Mouse (Mus musculus): ENCODE results near the gene Serpinb6b. TPM values are rescaled to one million over a fixed set of nuclear protein-coding genes. Genes with fewer than 3 reads are reported as not detected.

The Serpinb6b gene
- polyA plus RNA-seq, 1 experiment from 2014 or later = 2.9 TPM

DNA sequence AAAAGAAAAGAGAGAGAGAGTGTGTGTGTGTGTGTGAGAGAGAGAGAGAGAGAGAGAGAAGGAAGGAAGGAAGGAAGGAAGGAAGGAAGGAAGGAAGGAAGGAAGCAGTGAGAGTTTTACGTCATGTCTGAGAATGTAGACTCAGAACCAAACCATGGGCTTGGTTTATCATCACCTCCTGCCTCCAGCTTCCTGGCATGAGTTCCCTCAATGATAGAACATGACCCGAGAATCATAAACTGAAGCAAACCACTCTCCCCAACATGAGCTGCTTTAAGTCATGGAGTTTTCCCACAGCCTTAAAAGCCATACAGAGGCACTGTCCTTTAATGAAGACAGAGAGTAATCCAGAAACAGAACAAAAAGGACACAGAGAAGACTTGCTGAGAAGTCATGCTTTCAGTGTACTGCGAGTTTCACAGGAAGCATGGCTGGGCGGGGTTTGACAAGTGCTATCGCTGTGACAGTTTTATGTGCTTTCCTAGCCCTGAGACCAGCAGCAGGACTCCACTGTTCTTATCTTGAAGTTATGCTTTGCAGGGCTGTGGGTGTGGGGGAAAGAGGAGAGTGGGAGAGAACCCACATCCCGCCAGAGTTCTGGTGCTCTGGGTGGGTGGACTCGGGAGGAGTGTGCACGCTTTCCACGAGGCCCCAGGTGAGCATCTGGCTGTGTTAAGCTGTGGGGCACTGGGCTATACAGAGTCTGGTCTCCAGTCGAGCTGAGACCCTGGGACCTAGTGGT is 28.3 kb downstream of the Serpinb6b start:
- peak overlapping the region; percentile 53; the same call in 1 of the 2 replicates for H3K9ac ChIP-seq (replicated peaks)
- H3K4me3 ChIP-seq (ENCODE audit: low read depth, low read length) = peak overlapping the region; percentile 22; the same call in 1 of the 2 replicates
- peak; percentile 96 for ATAC-seq
- peak overlapping the region; percentile 62 for H3K4me2 ChIP-seq (ENCODE audit: low read depth, low read length)
- DNase-seq = peak; percentile 68
- no peaks in the 10 kb centered on the region for H3K27me3 ChIP-seq (ENCODE audit: insufficient read depth, low read length)
- H3K4me1 ChIP-seq (ENCODE audit: insufficient read depth) = peaks cover 18% of the 10 kb centered on the region
- TF ChIP-seq CTCF (IDR thresholded peaks at IDR 0.05; ENCODE audit: low read depth) = no peak
- peak; percentile 84 for TF ChIP-seq EP300 (IDR thresholded peaks at IDR 0.05; ENCODE audit: low read depth)
- WGBS (ENCODE audit: insufficient replicate concordance) = 30% methylated on average over 10 of the region's 10 CpGs
- no peaks in the 10 kb centered on the region for H3K36me3 ChIP-seq (replicated peaks; ENCODE audit: insufficient read depth, low read length)
- no peaks in the 10 kb centered on the region for H3K9me3 ChIP-seq (ENCODE audit: low read length)
- peak overlapping the region; percentile 94 for H3K27ac ChIP-seq (ENCODE audit: low read depth)

DNA sequence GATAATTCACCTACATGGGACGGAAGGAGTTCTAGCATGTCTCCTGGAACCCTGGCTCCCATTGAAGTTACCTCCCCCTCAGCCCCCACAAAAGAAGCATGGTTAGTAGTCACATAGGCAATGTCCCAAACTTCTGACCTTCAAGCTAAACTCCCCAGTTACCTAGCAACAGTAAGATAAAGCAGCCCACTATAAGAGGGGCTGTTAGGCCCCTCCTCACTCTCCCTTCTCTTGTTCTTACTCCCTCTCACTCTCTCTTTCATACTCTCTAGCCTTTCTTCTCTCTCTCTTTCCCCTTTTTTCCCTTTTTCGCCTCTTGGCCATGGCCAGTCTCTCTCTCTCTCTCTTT is 28.9 kb downstream of the Serpinb6b start:
- H3K4me3 ChIP-seq (ENCODE audit: low read depth, low read length) = peak overlapping the region; percentile 22; the same call in 1 of the 2 replicates
- peak overlapping the region; percentile 62 for H3K4me2 ChIP-seq (ENCODE audit: low read depth, low read length)
- DNase-seq = no peak
- peak overlapping the region; percentile 94 for H3K27ac ChIP-seq (ENCODE audit: low read depth)
- no peaks in the 10 kb centered on the region for H3K27me3 ChIP-seq (ENCODE audit: insufficient read depth, low read length)
- peak overlapping the region; percentile 53; the same call in 1 of the 2 replicates for H3K9ac ChIP-seq (replicated peaks)
- peaks cover 18% of the 10 kb centered on the region for H3K4me1 ChIP-seq (ENCODE audit: insufficient read depth)
- ATAC-seq = peak; percentile 4; the same call in 1 of the 2 replicates
- no peaks in the 10 kb centered on the region for H3K36me3 ChIP-seq (replicated peaks; ENCODE audit: insufficient read depth, low read length)
- no peaks in the 10 kb centered on the region for H3K9me3 ChIP-seq (ENCODE audit: low read length)
- no peak for TF ChIP-seq EP300 (IDR thresholded peaks at IDR 0.05; ENCODE audit: low read depth)
- no peak for TF ChIP-seq CTCF (IDR thresholded peaks at IDR 0.05; ENCODE audit: low read depth)
- WGBS (ENCODE audit: insufficient replicate concordance) = 52% methylated on average over 2 of the region's 2 CpGs

DNA sequence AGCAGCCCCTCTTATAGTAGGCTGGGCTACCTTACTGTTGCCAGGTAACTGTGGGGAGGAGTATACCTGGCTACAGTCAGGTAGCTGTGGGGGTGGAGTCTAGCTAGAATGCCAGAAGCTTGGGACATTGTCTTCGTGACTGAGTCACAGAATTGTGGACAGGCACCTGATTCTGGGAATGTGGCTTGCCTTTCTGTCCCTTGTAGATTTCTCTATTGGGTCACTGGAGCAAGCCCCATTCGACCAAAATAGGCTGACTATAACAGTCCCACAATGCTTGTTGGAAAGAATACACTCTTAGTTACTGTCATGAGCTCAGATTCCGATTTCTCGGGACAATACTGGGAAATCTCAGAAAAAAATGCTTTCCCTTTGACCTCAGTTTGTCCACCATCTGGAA is 30.0 kb downstream of the Serpinb6b start:
- Histone ChIP-seq H3K4me3 (ENCODE audit: low read depth, low read length) (no peak overlapping the region), H3K36me3 (replicated peaks; ENCODE audit: insufficient read depth, low read length) (no peaks in the 10 kb centered on the region), H3K9me3 (ENCODE audit: low read length) (no peaks in the 10 kb centered on the region), H3K4me2 (ENCODE audit: low read depth, low read length) (no peak overlapping the region), H3K27me3 (ENCODE audit: insufficient read depth, low read length) (no peaks in the 10 kb centered on the region), H3K9ac (replicated peaks) (no peak overlapping the region), H3K4me1 (ENCODE audit: insufficient read depth) (peaks cover 18% of the 10 kb centered on the region), H3K27ac (ENCODE audit: low read depth) (no peak overlapping the region)
- no peak for DNase-seq
- no peak for ATAC-seq
- TF ChIP-seq EP300 (IDR thresholded peaks at IDR 0.05; ENCODE audit: low read depth) (no peak), CTCF (IDR thresholded peaks at IDR 0.05; ENCODE audit: low read depth) (no peak)
- WGBS (ENCODE audit: insufficient replicate concordance) = 78% methylated on average over 4 of the region's 4 CpGs

DNA sequence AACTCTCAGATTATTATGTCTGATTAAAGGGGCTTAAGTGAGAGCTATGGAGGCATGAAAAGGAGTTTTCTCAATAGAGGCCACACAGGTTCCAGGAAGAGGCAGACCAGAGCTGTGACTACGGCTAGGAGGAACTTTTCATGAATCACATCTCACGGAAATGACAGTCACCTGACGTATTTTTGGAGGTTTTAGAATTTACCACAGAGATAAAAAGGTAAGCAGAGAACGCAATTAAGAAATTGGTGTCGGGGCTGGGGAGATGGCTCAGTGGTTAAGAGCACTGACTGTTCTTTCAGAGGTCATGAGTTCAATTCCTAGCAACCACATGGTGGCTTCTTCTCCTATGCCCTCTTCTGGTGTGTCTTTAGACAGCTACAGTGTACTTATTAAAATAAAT is 36.3 kb downstream of the Serpinb6b start:
- no peak overlapping the region for H3K4me3 ChIP-seq (ENCODE audit: low read depth, low read length)
- H3K9ac ChIP-seq (replicated peaks) = no peak overlapping the region
- 86% methylated on average over 5 of the region's 5 CpGs for WGBS (ENCODE audit: insufficient replicate concordance)
- no peaks in the 10 kb centered on the region for H3K36me3 ChIP-seq (replicated peaks; ENCODE audit: insufficient read depth, low read length)
- H3K4me1 ChIP-seq (ENCODE audit: insufficient read depth) = peaks cover 21% of the 10 kb centered on the region
- DNase-seq = no peak
- H3K27ac ChIP-seq (ENCODE audit: low read depth) = no peak overlapping the region
- no peaks in the 10 kb centered on the region for H3K27me3 ChIP-seq (ENCODE audit: insufficient read depth, low read length)
- H3K9me3 ChIP-seq (ENCODE audit: low read length) = no peaks in the 10 kb centered on the region
- no peak for ATAC-seq
- H3K4me2 ChIP-seq (ENCODE audit: low read depth, low read length) = no peak overlapping the region
- no peak for TF ChIP-seq EP300 (IDR thresholded peaks at IDR 0.05; ENCODE audit: low read depth)
- TF ChIP-seq CTCF (IDR thresholded peaks at IDR 0.05; ENCODE audit: low read depth) = no peak

DNA sequence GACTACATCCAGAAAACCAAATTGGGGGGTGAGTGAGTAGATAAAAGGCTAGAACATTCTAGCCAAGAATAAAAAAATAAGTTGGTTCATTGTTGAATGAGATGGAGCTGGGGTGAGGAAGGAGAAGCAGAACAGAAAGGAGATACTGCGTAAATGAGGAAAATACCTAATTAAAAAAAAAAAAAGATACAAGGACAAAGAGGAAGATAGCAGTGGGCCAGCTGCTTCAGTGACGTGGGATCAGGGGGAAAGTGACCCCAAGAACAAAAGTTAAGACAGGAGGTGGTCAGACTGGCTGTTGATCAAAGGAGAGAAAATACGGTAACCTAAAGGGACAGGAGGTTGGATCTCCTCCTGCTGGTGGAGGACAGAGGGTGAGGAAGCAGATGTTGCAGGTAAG is 37.9 kb downstream of the Serpinb6b start, which contains the start of gene Serpinb9:
TSS of gene Serpinb9 (plus strand) at position 301 of the 400 bp plus-strand sequence.
- H3K27ac ChIP-seq (ENCODE audit: low read depth) = peak within 1 kb of the TSS; percentile 83
- TF ChIP-seq EP300 (IDR thresholded peaks at IDR 0.05; ENCODE audit: low read depth) (no peak), CTCF (IDR thresholded peaks at IDR 0.05; ENCODE audit: low read depth) (peak; percentile 38)
- no peaks in the 10 kb centered on the region for H3K27me3 ChIP-seq (ENCODE audit: insufficient read depth, low read length)
- peaks cover 21% of the 10 kb centered on the region for H3K4me1 ChIP-seq (ENCODE audit: insufficient read depth)
- H3K9ac ChIP-seq (replicated peaks) = peak within 1 kb of the TSS; percentile 58
- no peaks in the 10 kb centered on the region for H3K9me3 ChIP-seq (ENCODE audit: low read length)
- ATAC-seq = no peak
- H3K4me2 ChIP-seq (ENCODE audit: low read depth, low read length) = peak within 1 kb of the TSS; percentile 75
- peak within 1 kb of the TSS; percentile 50 for H3K4me3 ChIP-seq (ENCODE audit: low read depth, low read length)
- no peak for DNase-seq
- WGBS (ENCODE audit: insufficient replicate concordance) = 82% methylated on average over 3 of the region's 3 CpGs
- no peaks in the 10 kb centered on the region for H3K36me3 ChIP-seq (replicated peaks; ENCODE audit: insufficient read depth, low read length)

DNA sequence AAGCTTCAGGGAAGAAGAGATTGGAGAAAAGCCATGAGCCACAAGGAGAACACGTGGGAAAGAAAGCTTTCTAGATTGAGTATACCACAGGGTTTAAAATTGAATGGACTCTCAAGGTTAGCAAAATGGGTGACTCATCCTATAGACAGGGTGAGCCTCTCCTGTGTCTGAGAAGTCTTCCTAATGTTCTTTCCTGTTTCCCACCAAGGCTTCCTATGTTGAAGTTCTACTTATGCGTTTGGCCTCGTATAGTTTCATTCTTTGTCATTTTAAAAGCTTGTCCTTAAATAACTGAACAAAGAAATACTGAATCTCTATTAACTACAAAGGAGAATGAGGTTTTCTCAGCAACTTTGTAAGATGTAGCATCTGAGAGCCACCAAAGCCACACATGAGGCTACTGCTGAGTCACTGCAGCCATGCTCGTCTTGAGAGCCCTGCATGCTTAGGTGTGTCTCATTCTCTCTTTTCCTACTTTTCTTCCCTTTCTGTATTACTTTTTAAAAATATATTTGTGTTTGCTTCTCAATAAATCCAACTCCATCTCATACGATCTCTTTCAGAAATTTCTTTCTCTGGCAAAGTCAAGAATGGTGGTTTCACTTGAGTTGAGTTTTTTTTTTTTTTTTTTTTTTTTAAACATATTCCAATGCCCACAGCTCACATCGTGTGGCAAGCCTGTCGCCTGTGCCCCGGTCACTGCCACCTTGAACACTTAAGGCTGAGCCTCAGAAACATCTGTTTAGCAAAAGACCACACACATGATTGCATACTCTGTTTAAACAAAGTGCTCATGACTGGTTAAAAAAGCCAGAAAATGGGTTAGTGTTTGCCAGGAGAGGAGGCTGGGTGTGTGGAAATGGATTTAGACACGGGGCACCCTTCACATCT is 38.8 kb downstream of the Serpinb6b start:
- TF ChIP-seq CTCF (IDR thresholded peaks at IDR 0.05; ENCODE audit: low read depth) (no peak), EP300 (IDR thresholded peaks at IDR 0.05; ENCODE audit: low read depth) (no peak)

More for the DNA sequence above, 38.8 kb downstream of the Serpinb6b start:
- DNase-seq = peak; percentile 24
- 39% methylated on average over 9 of the region's 9 CpGs for WGBS (ENCODE audit: insufficient replicate concordance)
- Histone ChIP-seq H3K27me3 (ENCODE audit: insufficient read depth, low read length) (no peaks in the 10 kb centered on the region), H3K9ac (replicated peaks) (peak overlapping the region; percentile 58), H3K36me3 (replicated peaks; ENCODE audit: insufficient read depth, low read length) (no peaks in the 10 kb centered on the region), H3K27ac (ENCODE audit: low read depth) (peak overlapping the region; percentile 83), H3K4me2 (ENCODE audit: low read depth, low read length) (peak overlapping the region; percentile 75), H3K4me3 (ENCODE audit: low read depth, low read length) (peak overlapping the region; percentile 50), H3K9me3 (ENCODE audit: low read length) (no peaks in the 10 kb centered on the region), H3K4me1 (ENCODE audit: insufficient read depth) (peaks cover 21% of the 10 kb centered on the region)
- peak; percentile 52 for ATAC-seq
